Mouse (Mus musculus) right cerebral cortex, postnatal 25 days (tissue): ENCODE results near the gene Por.
A peak's percentile ranks its signal among the peaks of the same experiment; 100 is the strongest.

Experiments used
- DNase-seq: peaks from one replicate; pipeline ENCODE4 v3.0.0; 2022

Gene Por

GRCm38 (mm10) chr5:135730278-135730677 lies 60.4 kb downstream of the Por start:
- no peak for DNase-seq

- DNase-seq: no peak
Observed at GRCm38 (mm10) chr5:135730916-135731315, 61.1 kb downstream of the Por start.

GRCm38 (mm10) chr5:135731322-135731721 lies 61.5 kb downstream of the Por start:
- DNase-seq: no peak

- no peak for DNase-seq
Observed at GRCm38 (mm10) chr5:135733071-135733470, 63.2 kb downstream of the Por start.

- no peak for DNase-seq
Observed at GRCm38 (mm10) chr5:135734057-135734680, 64.3 kb downstream of the Por start.

GRCm38 (mm10) chr5:135735741-135736140 lies 65.9 kb downstream of the Por start:
- no peak for DNase-seq

GRCm38 (mm10) chr5:135736544-135736943 lies 66.7 kb downstream of the Por start:
- no peak for DNase-seq

- DNase-seq: no peak
Observed at GRCm38 (mm10) chr5:135737154-135737553, 67.3 kb downstream of the Por start.

GRCm38 (mm10) chr5:135738266-135738665 lies 68.4 kb downstream of the Por start:
- DNase-seq: no peak

- no peak for DNase-seq
Observed at GRCm38 (mm10) chr5:135742156-135742555, 72.3 kb downstream of the Por start.

GRCm38 (mm10) chr5:135742941-135743740 lies 73.3 kb downstream of the Por start:
- DNase-seq: peak; percentile 11

GRCm38 (mm10) chr5:135743741-135744609 lies 74.1 kb downstream of the Por start, which contains the start of gene Tmem120a:
TSS of gene Tmem120a (minus strand) at chr5:135744448.
- DNase-seq: peak; percentile 93

GRCm38 (mm10) chr5:135744742-135745141 lies 74.9 kb downstream of the Por start:
- DNase-seq: no peak

- no peak for DNase-seq
Observed at GRCm38 (mm10) chr5:135751041-135751440, 81.2 kb downstream of the Por start.

- no peak for DNase-seq
Observed at GRCm38 (mm10) chr5:135751595-135751994, 81.8 kb downstream of the Por start.

- no peak for DNase-seq
Observed at GRCm38 (mm10) chr5:135761881-135762280, 92.0 kb downstream of the Por start.

- DNase-seq: peak; percentile 51
Observed at GRCm38 (mm10) chr5:135763526-135763925, 93.7 kb downstream of the Por start.

- no peak for DNase-seq
Observed at GRCm38 (mm10) chr5:135764971-135765370, 95.1 kb downstream of the Por start.

- DNase-seq: no peak
Observed at GRCm38 (mm10) chr5:135772519-135772918, 102.7 kb downstream of the Por start.

- DNase-seq: no peak
Observed at GRCm38 (mm10) chr5:135776546-135776945, 106.7 kb downstream of the Por start.

- no peak for DNase-seq
Observed at GRCm38 (mm10) chr5:135777796-135778470, 108.1 kb downstream of the Por start, which contains the start of gene Styxl1. TSS of gene Styxl1 (minus strand) at chr5:135778385.
